Mouse (Mus musculus) forebrain, postnatal 0 days (tissue): ENCODE data around the gene Tas2r135. TPM values are rescaled to one million over a fixed set of nuclear protein-coding genes. Genes with fewer than 3 reads are reported as not detected.

ENCODE experiments used
- ATAC-seq: fragments of 200-750 bp; cut with Nextera tagmentation; 2 replicates; pipeline ENCODE4 v1.8.0; 2017; ENCODE audit warnings: mild to moderate bottlenecking, moderate library complexity
- DNase-seq: peaks from one replicate; pipeline ENCODE4 v3.0.0-alpha.2; 2015
- H3K27ac ChIP-seq: fragments of 300-500 bp; sonication (generic); 2 replicates; pipeline ENCODE4 v1.5.1; 2014; ENCODE audit warnings: low read depth, mild to moderate bottlenecking, antibody characterized with exemption, low read length, moderate library complexity, mixed read lengths
- H3K27me3 ChIP-seq: fragments of 300-500 bp; sonication (generic); 2 replicates; pipeline ENCODE4 v1.6.1; 2014; ENCODE audit warnings: mild to moderate bottlenecking, low read length, mixed read lengths; ENCODE audit not compliant: insufficient read depth
- H3K36me3 ChIP-seq: fragments of 300-500 bp; sonication (generic); 2 replicates; pipeline ENCODE4 v1.6.1; 2014; ENCODE audit warnings: mild to moderate bottlenecking, moderate library complexity; ENCODE audit not compliant: insufficient read depth
- H3K4me1 ChIP-seq: fragments of 300-500 bp; sonication (generic); 2 replicates; pipeline ENCODE4 v1.6.1; 2014; ENCODE audit warnings: antibody characterized with exemption; ENCODE audit not compliant: insufficient read depth
- H3K4me2 ChIP-seq: fragments of 300-500 bp; sonication (generic); 2 replicates; pipeline ENCODE4 v1.6.1; 2014; ENCODE audit warnings: low read depth, mild to moderate bottlenecking, moderate library complexity
- H3K4me3 ChIP-seq: fragments of 300-500 bp; sonication (generic); 2 replicates; pipeline ENCODE4 v1.5.1; 2014; ENCODE audit warnings: low read depth, low read length, mixed read lengths
- H3K9ac ChIP-seq: fragments of 300-500 bp; sonication (generic); 2 replicates; pipeline ENCODE4 v1.6.1; 2014; ENCODE audit warnings: mild to moderate bottlenecking
- H3K9me3 ChIP-seq: fragments of 300-500 bp; sonication (generic); 2 replicates; pipeline ENCODE4 v1.6.1; 2016; ENCODE audit warnings: low read length
- CTCF ChIP-seq: sonication (generic); IDR thresholded peaks from 2 replicates; pipeline ENCODE4 v1.5.1; 2016; ENCODE audit warnings: antibody characterized with exemption, control low read depth, low read depth
- WGBS: fragments of 180-500 bp; shearing (Covaris S2); extraction: QIAGEN DNeasy Blood & Tissue Kit; methylation state at CpG from one replicate; pipeline ENCODE4 v1.1.7; 2014; 5-methylcytosine and 5-hydroxymethylcytosine counted together
- polyA plus RNA-seq: library from polyadenylated mRNA; unstranded; fragments of >200 nt; fragmentation: Nextera tagmentation; extraction: Ambion mirVana; gene quantifications from 2 replicates; pipeline ENCODE4 v1.2.1, GENCODE M21; 2015
- total RNA-seq: library from RNA; depleted of rRNA; stranded (reverse); fragments of >200 nt; gene quantifications from 2 replicates; pipeline ENCODE4 v1.2.3, GENCODE M21; 2014

Tas2r135 gene
- total and polyA plus RNA-seq, 2 experiments from 2014 or later: not detected

DNA sequence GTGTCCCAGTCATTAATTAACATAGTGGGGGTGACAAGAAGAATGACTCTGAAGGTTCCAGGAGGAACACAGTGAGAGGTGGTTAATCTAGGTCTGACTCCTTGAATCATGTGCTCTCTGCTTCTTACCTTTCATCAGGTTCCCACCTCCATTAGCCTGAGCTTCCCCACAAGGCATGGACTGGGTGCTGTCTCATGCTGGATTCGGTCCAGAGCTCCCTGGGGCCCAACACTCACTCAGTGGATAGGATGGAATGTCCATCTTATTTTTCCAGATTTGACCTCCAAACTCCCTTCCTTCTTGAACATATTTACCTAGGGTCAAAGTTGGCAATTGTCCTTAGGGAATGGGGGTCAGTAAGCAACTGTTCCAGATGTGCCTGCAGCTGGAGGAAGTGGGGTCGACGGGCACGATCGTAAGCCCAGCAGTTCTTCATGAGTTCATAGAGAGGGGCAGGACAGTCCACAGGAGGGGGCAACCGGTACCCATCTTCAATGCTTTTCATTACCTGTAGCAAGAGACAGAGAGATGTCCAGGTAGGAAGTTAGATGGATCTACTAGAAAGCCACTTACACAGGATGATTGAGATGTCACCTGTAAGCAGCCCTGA, 44.9 kb upstream of the Tas2r135 start:
- Histone ChIP-seq H3K4me2 (no peak overlapping the region), H3K9me3 (no peaks in the 10 kb centered on the region), H3K9ac (no peak overlapping the region), H3K4me1 (no peaks in the 10 kb centered on the region), H3K27ac (no peak overlapping the region), H3K36me3 (peaks cover 47% of the 10 kb centered on the region), H3K27me3 (no peaks in the 10 kb centered on the region), H3K4me3 (no peak overlapping the region)
- WGBS: 95% methylated on average over 6 of the region's 6 CpGs
- TF ChIP-seq CTCF: no peak
- ATAC-seq (no peak), DNase-seq (no peak)

DNA sequence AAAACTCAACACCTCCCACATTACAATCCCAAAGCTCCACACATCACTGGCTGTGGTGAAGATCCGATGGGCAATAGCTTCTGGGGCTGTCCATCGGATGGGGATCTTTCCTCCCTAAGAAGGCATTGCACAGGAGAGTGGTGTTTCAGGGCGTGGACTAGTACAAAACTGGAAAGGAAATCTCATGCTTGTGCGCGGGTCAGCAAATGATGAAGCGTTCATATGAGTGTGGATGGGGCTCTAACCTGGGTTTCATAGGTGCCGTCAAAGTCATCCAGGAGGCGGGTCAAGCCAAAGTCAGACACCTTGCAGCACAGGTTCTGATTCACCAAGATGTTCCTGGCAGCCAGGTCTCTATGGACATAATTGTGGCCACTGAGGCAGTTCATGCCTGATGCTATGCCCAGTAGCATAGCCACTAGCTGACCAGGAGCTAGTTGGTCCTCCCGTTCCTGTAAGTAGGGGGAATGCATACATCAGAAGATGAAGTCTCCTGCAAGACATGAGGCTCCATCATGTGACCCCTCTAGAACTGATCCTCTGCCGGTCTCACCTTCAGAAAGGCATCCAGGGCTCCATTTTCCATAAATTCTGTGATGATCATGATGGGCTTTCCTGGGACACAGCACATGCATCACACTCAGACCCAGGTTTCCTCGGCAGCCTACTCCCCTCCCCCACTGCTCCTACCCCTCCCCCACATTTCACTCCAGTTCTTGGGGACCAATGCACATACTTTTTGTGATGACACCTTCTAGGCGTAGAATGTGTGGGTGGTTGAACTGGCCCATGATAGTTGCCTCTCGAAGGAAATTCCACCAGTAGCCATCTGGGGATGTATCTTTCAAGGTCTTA, 44.0 kb upstream of the Tas2r135 start:
- Histone ChIP-seq H3K27me3 (no peaks in the 10 kb centered on the region), H3K9me3 (no peaks in the 10 kb centered on the region), H3K9ac (no peak overlapping the region), H3K4me1 (no peaks in the 10 kb centered on the region), H3K4me3 (no peak overlapping the region), H3K4me2 (no peak overlapping the region), H3K27ac (no peak overlapping the region), H3K36me3 (peaks cover 42% of the 10 kb centered on the region)
- DNase-seq (no peak), ATAC-seq (no peak)
- no peak for TF ChIP-seq CTCF
- 94% methylated on average over 13 of the region's 13 CpGs for WGBS

DNA sequence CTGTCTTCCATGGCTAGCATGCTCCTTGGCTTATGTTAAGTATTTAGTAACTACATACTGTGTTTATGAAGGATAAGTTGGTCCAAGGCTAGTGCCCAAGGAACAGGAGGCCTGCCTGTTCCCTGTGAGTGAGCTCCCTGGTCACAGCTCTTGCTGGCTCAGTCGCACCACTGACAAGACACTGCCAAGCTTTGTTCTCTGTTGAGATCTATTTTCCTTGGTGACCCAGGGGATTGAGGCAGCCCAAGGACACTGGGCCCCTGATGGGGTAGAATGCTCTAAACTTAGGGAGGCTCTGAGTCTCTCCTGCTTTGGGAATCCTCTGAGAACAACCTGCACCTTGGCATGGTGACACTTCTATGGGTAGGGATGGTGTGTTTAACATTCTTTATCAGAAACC, 43.2 kb upstream of the Tas2r135 start:
- Histone ChIP-seq H3K9me3 (no peaks in the 10 kb centered on the region), H3K4me2 (no peak overlapping the region), H3K9ac (no peak overlapping the region), H3K27ac (no peak overlapping the region), H3K27me3 (no peaks in the 10 kb centered on the region), H3K36me3 (peaks cover 35% of the 10 kb centered on the region), H3K4me1 (no peaks in the 10 kb centered on the region), H3K4me3 (no peak overlapping the region)
- TF ChIP-seq CTCF: no peak
- DNase-seq (no peak), ATAC-seq (no peak)
- 68% methylated on average over 1 of the region's 1 CpGs for WGBS

DNA sequence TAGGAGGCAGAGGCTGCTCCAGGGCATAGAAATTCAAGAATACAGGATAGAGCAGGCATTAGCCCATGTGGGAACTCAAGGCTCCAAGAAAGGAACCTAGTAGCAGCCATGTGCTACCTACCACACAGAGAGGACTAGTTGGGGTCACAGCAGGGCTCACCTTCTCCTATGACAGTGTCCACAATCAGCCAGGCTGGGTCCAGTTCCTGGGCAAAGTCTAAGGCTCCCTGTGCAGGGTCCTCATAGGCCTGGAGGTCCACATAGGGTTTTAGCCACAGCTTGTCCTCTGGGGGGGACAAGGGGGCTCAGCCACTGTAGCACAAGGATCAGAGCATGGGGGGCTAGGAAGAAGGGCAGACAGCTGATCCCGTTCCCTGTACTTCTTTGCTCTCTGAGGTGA, 42.7 kb upstream of the Tas2r135 start:
- H3K36me3 ChIP-seq: peaks cover 31% of the 10 kb centered on the region
- no peak overlapping the region for H3K9ac ChIP-seq
- H3K4me1 ChIP-seq: no peaks in the 10 kb centered on the region
- TF ChIP-seq CTCF: no peak
- no peaks in the 10 kb centered on the region for H3K9me3 ChIP-seq
- H3K4me3 ChIP-seq: no peak overlapping the region
- WGBS: 68% methylated on average over 1 of the region's 1 CpGs
- no peak overlapping the region for H3K4me2 ChIP-seq
- DNase-seq: no peak
- no peak overlapping the region for H3K27ac ChIP-seq
- no peak for ATAC-seq
- H3K27me3 ChIP-seq: no peaks in the 10 kb centered on the region

DNA sequence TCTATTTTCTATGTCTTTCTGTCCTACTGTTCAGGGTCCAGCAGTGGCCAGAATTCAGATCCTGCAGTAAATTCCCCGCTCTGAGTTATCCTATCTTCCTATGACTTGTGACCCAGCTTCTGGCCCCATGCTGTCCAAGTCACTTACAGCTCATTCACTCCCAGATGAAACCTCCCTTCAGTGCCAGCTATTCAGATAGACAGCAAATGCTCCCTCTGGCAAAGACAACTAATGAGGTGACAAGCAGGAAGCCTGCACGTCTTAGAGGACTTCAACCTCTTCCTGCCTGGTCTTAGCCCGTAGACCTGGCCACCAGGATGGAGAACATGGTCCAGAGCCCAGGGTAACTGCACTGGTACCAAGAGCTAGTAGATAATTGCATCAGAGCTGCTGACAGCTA, 42.3 kb upstream of the Tas2r135 start:
- 41% methylated on average over 3 of the region's 3 CpGs for WGBS

DNA sequence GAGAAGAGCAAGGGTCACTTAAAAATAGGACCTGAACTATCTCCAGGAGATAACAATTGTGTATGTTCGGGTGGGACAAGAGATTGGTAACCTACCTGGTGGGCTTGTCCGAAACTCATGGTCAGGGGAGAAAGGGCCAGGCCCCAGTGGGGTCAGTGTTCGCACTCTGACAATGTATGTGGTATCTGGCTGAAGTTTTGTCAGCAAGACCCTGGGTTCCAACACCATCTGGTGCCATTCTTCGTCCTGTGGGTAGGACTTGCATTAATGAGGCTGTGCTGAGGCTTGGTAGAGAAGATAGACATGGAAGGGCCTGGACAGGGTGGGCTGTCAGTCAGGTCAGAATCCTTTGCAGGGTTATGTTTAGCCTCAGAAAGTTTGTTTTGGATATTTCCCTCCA, 41.2 kb upstream of the Tas2r135 start:
- Histone ChIP-seq H3K4me2 (no peak overlapping the region), H3K27ac (no peak overlapping the region), H3K4me3 (no peak overlapping the region), H3K9me3 (no peaks in the 10 kb centered on the region), H3K36me3 (peaks cover 19% of the 10 kb centered on the region), H3K4me1 (no peaks in the 10 kb centered on the region), H3K9ac (no peak overlapping the region), H3K27me3 (no peaks in the 10 kb centered on the region)
- ATAC-seq (no peak), DNase-seq (no peak)
- TF ChIP-seq CTCF: no peak
- 87% methylated on average over 4 of the region's 4 CpGs for WGBS

More for the DNA sequence above, 42.3 kb upstream of the Tas2r135 start:
- no peak overlapping the region for H3K4me3 ChIP-seq
- no peaks in the 10 kb centered on the region for H3K27me3 ChIP-seq
- no peak overlapping the region for H3K9ac ChIP-seq
- peaks cover 27% of the 10 kb centered on the region for H3K36me3 ChIP-seq
- no peaks in the 10 kb centered on the region for H3K9me3 ChIP-seq
- no peaks in the 10 kb centered on the region for H3K4me1 ChIP-seq
- H3K4me2 ChIP-seq: no peak overlapping the region
- no peak for TF ChIP-seq CTCF
- ATAC-seq (no peak), DNase-seq (no peak)
- no peak overlapping the region for H3K27ac ChIP-seq

DNA sequence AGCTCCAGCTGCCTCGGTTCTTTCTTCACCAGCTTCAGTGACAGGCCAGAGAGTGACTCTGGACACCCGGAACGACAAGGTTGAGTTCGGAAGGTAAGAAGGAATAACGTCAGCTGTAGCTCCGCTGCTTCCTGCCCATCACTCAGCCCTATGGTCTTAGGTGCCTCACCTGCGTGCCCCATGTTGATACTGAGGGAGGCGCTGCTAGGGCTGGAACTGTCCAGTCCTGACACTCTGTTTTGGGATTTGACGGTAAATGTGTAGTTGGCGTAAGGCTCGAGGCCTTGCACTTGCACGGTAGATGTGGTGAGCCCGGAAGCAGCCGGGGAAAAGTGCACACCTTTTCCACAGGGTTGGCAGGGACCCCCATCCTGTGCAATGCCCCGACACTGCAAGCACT, 40.6 kb upstream of the Tas2r135 start:
- Histone ChIP-seq H3K4me3 (no peak overlapping the region), H3K4me1 (no peaks in the 10 kb centered on the region), H3K27ac (no peak overlapping the region), H3K27me3 (no peaks in the 10 kb centered on the region), H3K9ac (no peak overlapping the region), H3K9me3 (no peaks in the 10 kb centered on the region), H3K36me3 (peaks cover 17% of the 10 kb centered on the region), H3K4me2 (no peak overlapping the region)
- no peak for ATAC-seq
- no peak for TF ChIP-seq CTCF
- DNase-seq: no peak
- WGBS: 92% methylated on average over 15 of the region's 15 CpGs
